Mouse (Mus musculus) cortical plate, adult 2 months (tissue): ENCODE measurements around the gene Atp2a2.

Source experiments
- CTCF ChIP-seq: fragments of 200-500 bp; IDR thresholded peaks from 2 replicates; pipeline ENCODE4 v1.5.1; 2011; ENCODE audit warnings: mild to moderate bottlenecking, control low read depth, low read length; ENCODE audit not compliant: insufficient read depth; ENCODE audit errors: extremely low read depth
- POLR2A ChIP-seq: fragments of 200-500 bp; IDR thresholded peaks from 2 replicates; pipeline ENCODE4 v1.6.1; 2011; ENCODE audit warnings: mild to moderate bottlenecking, low read length, control low read depth; ENCODE audit not compliant: insufficient read depth; ENCODE audit errors: extremely low read depth

GRCm38 (mm10) chr5:122529913-122530604, 28.0 kb upstream of the Atp2a2 start:
- TF ChIP-seq POLR2A (no peak), CTCF (no peak)
